Mouse (Mus musculus): Measurements from ENCODE around the gene Exoc3l2. TPM values are rescaled to one million over a fixed set of nuclear protein-coding genes. Genes with fewer than 3 reads are reported as not detected.

The Exoc3l2 gene
- polyA plus RNA-seq, 1 experiment from 2014 or later = 8.0 TPM

DNA sequence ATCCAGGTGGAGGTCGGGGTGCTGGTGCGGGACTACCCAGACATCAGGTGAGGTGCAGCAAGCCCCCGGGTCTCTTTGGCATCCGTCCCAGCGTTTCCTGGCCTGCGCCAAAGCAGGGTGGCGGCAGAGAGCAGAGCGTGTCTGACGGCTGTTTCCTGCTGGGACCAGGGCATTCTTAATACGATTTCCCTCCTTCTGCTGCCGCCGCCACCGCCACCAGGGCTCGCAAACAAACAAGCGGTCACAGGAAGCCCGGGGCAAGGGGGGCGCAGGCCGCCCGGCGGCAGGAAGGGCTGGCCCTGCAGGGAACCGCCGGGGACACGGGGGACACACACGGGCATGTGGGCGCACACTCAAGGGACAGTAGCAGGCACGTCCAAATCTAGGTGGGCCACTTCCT is 28.6 kb downstream of the Exoc3l2 start:
- peak overlapping the region; percentile 19; the same call in 1 of the 2 replicates for H3K4me3 ChIP-seq (replicated peaks; ENCODE audit: low read depth, low read length)

DNA sequence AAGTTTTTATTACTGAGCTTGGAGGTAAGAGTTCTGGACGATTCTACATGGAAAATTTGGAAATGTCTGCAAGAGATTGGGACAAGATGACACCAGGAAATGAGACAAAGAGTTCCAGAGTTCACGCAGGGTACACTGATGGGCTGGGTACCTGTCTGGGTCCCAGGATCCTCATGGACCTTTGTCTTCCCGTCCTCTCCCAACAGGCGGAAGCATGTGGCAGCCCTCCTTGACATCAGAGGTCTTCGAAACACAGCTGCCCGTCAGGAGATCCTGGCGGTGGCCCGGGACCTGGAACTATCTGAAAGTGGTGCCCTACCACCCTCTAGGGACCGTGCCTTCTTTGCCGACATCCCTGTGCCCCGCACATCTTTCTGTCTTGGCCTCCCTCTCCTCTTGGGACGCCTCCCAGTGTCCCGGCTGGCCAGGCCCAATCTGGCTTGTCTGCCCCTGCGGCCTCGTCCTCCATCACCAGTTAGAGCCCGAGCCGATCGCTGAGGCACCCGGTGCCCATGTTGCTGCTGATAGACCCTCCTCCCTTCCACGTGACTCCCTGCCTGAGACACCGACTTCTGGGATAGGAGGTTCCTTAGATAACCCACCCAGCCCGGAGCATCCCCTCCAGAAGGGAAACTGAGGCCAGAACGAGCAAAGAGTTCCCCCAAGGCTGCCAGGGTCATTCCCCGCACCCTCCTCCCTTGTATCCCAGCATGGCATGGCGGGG is 31.8 kb downstream of the Exoc3l2 start:
- no peak for DNase-seq (ENCODE audit: low spot score)
- ATAC-seq (replicated peaks; ENCODE audit: low FRiP score, low read depth) = no peak
- 81% methylated on average over 25 of the region's 25 CpGs for WGBS

More for the DNA sequence above, 28.6 kb downstream of the Exoc3l2 start:
- DNase-seq (ENCODE audit: low spot score) (peak; percentile 70), ATAC-seq (replicated peaks; ENCODE audit: low FRiP score, low read depth) (no peak)
- peak overlapping the region; percentile 45 for H3K4me2 ChIP-seq (ENCODE audit: low read length)
- no peaks in the 10 kb centered on the region for H3K36me3 ChIP-seq (ENCODE audit: insufficient read depth, low read length)
- TF ChIP-seq CTCF (IDR thresholded peaks at IDR 0.05; ENCODE audit: low read depth) = peak; percentile 53; the same call in 1 of the 2 replicates
- H3K27me3 ChIP-seq (ENCODE audit: insufficient read depth, low read length) = peaks cover 17% of the 10 kb centered on the region
- no peaks in the 10 kb centered on the region; the same call in none of the 2 replicates for H3K4me1 ChIP-seq (replicated peaks; ENCODE audit: insufficient read depth, low read length)
- H3K27ac ChIP-seq = 0 out of 2 replicates have a peak overlapping the region, but pooled peaks have one; percentile 32
- no peaks in the 10 kb centered on the region for H3K9me3 ChIP-seq (replicated peaks; ENCODE audit: low read length)
- WGBS = 2% methylated on average over 25 of the region's 26 CpGs
- H3K9ac ChIP-seq (ENCODE audit: low read depth, low read length) = no peak overlapping the region; the same call in 1 of the 2 replicates

DNA sequence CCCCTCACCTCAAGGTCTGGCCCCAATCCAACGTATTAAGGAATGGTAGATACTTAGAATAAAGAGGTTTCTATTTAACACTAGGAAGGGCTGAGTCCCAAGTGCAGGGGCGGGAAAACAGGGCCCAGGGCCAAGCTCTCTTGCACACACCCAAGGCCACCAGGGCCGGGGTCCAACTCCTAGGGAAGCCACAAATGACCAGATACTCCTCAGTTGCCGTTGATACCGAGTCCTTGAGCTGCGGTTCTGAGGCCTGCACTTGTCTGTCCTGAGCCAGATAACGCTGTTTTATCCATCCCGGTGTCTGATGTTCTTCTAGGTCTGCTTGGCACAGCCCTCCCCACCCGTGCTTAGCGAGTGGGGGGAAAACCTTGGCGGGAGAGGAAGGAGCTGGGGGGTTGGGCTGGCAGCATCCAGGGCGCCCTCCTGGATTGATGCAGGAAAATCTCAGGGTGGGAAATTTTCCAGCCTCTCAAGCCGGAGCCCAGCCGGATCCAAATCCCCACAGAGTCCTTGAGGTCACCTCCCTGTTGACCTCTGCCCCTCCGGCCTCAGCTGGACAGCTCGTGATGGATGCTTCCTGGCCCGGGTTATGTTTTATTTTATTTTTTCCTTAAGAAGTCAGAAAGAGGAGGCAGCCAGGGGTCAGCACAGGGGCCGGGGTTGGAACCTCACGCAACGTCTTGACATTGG is 32.5 kb downstream of the Exoc3l2 start:
- Histone ChIP-seq H3K4me1 (replicated peaks; ENCODE audit: insufficient read depth, low read length) (no peaks in the 10 kb centered on the region; the same call in 1 of the 2 replicates), H3K27ac (0 out of 2 replicates have a peak overlapping the region, but pooled peaks have one; percentile 47), H3K9me3 (replicated peaks; ENCODE audit: low read length) (no peaks in the 10 kb centered on the region), H3K9ac (ENCODE audit: low read depth, low read length) (no peak overlapping the region), H3K27me3 (ENCODE audit: insufficient read depth, low read length) (peaks cover under 1% of the 10 kb centered on the region; the same call in 1 of the 2 replicates), H3K4me2 (ENCODE audit: low read length) (no peak overlapping the region), H3K4me3 (replicated peaks; ENCODE audit: low read depth, low read length) (no peak overlapping the region), H3K36me3 (ENCODE audit: insufficient read depth, low read length) (no peaks in the 10 kb centered on the region)
- TF ChIP-seq CTCF (IDR thresholded peaks at IDR 0.05; ENCODE audit: low read depth) = no peak
- DNase-seq (ENCODE audit: low spot score) (no peak), ATAC-seq (replicated peaks; ENCODE audit: low FRiP score, low read depth) (peak; percentile 29; the same call in 1 of the 2 replicates)
- 35% methylated on average over 20 of the region's 20 CpGs for WGBS

More for the DNA sequence above, 31.8 kb downstream of the Exoc3l2 start:
- Histone ChIP-seq H3K27ac (peak overlapping the region; percentile 47; the same call in 1 of the 2 replicates), H3K9ac (ENCODE audit: low read depth, low read length) (no peak overlapping the region), H3K4me3 (replicated peaks; ENCODE audit: low read depth, low read length) (no peak overlapping the region), H3K36me3 (ENCODE audit: insufficient read depth, low read length) (no peaks in the 10 kb centered on the region), H3K4me1 (replicated peaks; ENCODE audit: insufficient read depth, low read length) (no peaks in the 10 kb centered on the region; the same call in 1 of the 2 replicates), H3K27me3 (ENCODE audit: insufficient read depth, low read length) (peaks cover 3% of the 10 kb centered on the region; the same call in 1 of the 2 replicates), H3K9me3 (replicated peaks; ENCODE audit: low read length) (no peaks in the 10 kb centered on the region), H3K4me2 (ENCODE audit: low read length) (no peak overlapping the region)
- TF ChIP-seq CTCF (IDR thresholded peaks at IDR 0.05; ENCODE audit: low read depth) = no peak

DNA sequence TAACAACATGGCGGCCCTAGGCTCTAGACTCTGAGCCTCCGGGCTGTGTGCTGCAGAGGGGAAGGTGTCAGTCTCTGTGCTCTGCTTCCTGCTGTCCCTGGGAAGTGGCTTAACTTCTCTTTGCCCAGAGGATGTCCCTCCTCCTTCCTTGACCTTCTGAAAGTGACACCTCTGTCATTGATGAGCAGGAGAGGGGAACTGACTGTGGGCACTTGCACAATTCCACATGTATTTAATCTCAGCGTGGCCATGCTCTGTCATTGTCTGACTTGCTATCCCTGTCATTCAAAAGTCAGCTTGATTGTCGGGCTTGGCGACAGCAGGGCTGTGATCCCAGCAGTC is 33.1 kb downstream of the Exoc3l2 start:
- WGBS = 58% methylated on average over 5 of the region's 5 CpGs
- Histone ChIP-seq H3K36me3 (ENCODE audit: insufficient read depth, low read length) (no peaks in the 10 kb centered on the region), H3K4me1 (replicated peaks; ENCODE audit: insufficient read depth, low read length) (no peaks in the 10 kb centered on the region; the same call in 1 of the 2 replicates), H3K27ac (no peak overlapping the region), H3K9ac (ENCODE audit: low read depth, low read length) (no peak overlapping the region), H3K4me3 (replicated peaks; ENCODE audit: low read depth, low read length) (no peak overlapping the region), H3K4me2 (ENCODE audit: low read length) (no peak overlapping the region), H3K9me3 (replicated peaks; ENCODE audit: low read length) (no peaks in the 10 kb centered on the region), H3K27me3 (ENCODE audit: insufficient read depth, low read length) (no peaks in the 10 kb centered on the region; the same call in 1 of the 2 replicates)
- DNase-seq (ENCODE audit: low spot score) (no peak), ATAC-seq (replicated peaks; ENCODE audit: low FRiP score, low read depth) (no peak)
- TF ChIP-seq CTCF (IDR thresholded peaks at IDR 0.05; ENCODE audit: low read depth) = no peak

DNA sequence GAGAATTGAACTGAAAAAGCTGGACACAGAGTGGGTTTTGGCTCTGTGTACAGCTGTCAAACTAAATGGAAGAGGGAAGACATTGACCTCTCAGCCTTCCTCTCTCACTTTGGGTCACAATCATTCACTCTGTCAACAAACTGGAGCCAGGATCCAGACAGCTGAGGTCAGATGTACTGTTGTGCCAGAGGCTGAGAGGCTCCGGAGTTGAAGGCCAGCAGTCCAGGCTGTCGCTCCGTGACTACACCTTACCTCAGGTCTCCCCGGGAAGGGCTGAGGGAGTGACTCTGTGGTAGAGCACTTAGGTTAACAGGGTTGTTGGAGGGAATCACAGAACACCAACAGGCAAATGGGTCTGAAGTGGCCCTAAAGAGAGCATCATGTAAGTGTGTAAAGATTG is 35.2 kb downstream of the Exoc3l2 start:
- H3K4me2 ChIP-seq (ENCODE audit: low read length) = no peak overlapping the region
- ATAC-seq (replicated peaks; ENCODE audit: low FRiP score, low read depth) (no peak), DNase-seq (ENCODE audit: low spot score) (no peak)
- WGBS = 40% methylated on average over 4 of the region's 4 CpGs
- H3K9me3 ChIP-seq (replicated peaks; ENCODE audit: low read length) = no peaks in the 10 kb centered on the region
- no peak for TF ChIP-seq CTCF (IDR thresholded peaks at IDR 0.05; ENCODE audit: low read depth)
- H3K4me3 ChIP-seq (replicated peaks; ENCODE audit: low read depth, low read length) = no peak overlapping the region
- H3K27me3 ChIP-seq (ENCODE audit: insufficient read depth, low read length) = no peaks in the 10 kb centered on the region
- H3K27ac ChIP-seq = no peak overlapping the region
- no peaks in the 10 kb centered on the region for H3K36me3 ChIP-seq (ENCODE audit: insufficient read depth, low read length)
- H3K4me1 ChIP-seq (replicated peaks; ENCODE audit: insufficient read depth, low read length) = no peaks in the 10 kb centered on the region; the same call in 1 of the 2 replicates
- no peak overlapping the region for H3K9ac ChIP-seq (ENCODE audit: low read depth, low read length)
